Mouse (Mus musculus) liver (tissue): Measurements from ENCODE around the gene Dcst1.
A peak's percentile ranks its signal among the peaks of the same experiment; 100 is the strongest.

Experiments used
- DNase-seq: peaks from one replicate; pipeline ENCODE4 v3.0.0-alpha.2; 2020; ENCODE audit warnings: mixed read lengths

The Dcst1 gene

GRCm38 (mm10) chr3:89365153-89365485 lies at the start of gene Dcst1:
Dcst1 (minus strand) TSS chr3:89365253.
- no peak for DNase-seq

GRCm38 (mm10) chr3:89411490-89412393 lies 46.7 kb upstream of the Dcst1 start, which contains the start of gene Flad1:
Flad1 (minus strand) TSS chr3:89411870.
- DNase-seq = peak; percentile 96

GRCm38 (mm10) chr3:89410864-89411263 lies 45.8 kb upstream of the Dcst1 start:
- no peak for DNase-seq

- no peak for DNase-seq
Observed at GRCm38 (mm10) chr3:89409701-89410100, 44.6 kb upstream of the Dcst1 start.

DNA sequence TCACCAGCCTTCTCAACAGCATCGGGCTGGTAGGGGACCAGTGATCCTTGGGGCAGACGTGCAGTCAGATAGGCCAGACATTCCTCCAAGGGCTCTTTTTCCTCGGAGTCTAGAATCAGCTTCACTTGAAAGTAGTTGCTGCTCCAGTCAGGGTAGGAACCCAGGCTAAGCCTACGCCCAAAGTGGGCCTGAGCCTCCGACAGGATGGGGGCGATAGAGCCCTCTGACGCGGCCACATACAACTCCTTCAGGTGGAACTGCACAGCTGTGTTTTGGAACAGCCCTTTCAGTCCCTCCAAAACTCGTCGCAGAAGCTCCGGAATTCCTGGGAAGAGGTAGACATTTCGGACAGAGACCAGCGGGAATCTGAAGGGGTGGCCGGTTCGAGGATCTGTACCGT lies 43.4 kb upstream of the Dcst1 start:
- DNase-seq = no peak

DNA sequence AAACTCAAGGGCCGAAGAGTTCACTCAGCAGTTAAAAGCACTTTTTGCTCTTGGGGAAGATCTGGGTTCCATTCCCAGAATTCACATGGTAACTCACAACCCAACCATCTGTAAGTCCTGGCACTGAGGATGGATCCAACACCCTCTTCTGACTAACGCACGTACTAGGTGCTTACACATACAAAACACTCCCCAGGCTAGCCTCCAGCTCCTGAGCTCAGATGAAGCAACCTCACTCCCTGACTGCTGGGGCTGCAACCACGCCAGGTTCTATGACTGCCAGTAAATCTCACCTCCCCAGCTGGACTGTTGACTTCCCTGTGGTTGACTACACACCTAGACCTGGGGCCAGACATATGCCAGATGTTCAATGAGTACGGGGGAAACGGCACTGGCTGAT lies 41.8 kb upstream of the Dcst1 start:
- no peak for DNase-seq

DNA sequence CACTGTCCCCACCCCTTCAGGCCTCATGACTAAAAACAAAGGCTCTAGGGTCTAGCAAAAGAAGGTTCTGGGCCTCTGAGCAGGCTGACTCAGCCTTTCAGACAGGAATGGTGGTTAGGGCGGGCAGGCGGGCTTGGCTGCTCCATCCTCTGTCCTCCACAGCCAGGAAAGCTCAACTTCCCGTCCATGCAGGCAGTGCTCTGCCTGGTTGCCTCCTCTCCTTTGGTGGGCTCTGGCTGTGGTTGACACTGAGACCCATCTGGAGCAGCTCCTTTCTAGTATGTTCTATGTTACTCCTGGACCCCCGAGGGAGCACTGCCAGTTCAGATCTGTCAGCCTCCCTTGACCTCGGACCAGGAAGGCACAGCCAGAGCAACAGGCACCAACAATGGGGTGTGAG lies 37.6 kb upstream of the Dcst1 start, which contains the start of gene Lenep:
TSS of gene Lenep (minus strand) at position 101 of the 400 bp plus-strand sequence.
- no peak for DNase-seq

GRCm38 (mm10) chr3:89401329-89401728 lies 36.3 kb upstream of the Dcst1 start:
- DNase-seq = no peak

- DNase-seq = no peak
Observed at GRCm38 (mm10) chr3:89396654-89397005, 31.6 kb upstream of the Dcst1 start.

GRCm38 (mm10) chr3:89395806-89396653 lies 31.0 kb upstream of the Dcst1 start:
- DNase-seq = peak; percentile 76

GRCm38 (mm10) chr3:89395419-89395805 lies 30.4 kb upstream of the Dcst1 start:
- DNase-seq = no peak

- peak; percentile 84 for DNase-seq
Observed at GRCm38 (mm10) chr3:89394894-89395256, 29.8 kb upstream of the Dcst1 start.

GRCm38 (mm10) chr3:89394006-89394893 lies 29.2 kb upstream of the Dcst1 start, which contains the start of gene Zbtb7b:
Zbtb7b (minus strand) TSS chr3:89394776.
- peak; percentile 77 for DNase-seq

- DNase-seq = peak; percentile 98
Observed at GRCm38 (mm10) chr3:89393605-89394004, 28.6 kb upstream of the Dcst1 start.

DNA sequence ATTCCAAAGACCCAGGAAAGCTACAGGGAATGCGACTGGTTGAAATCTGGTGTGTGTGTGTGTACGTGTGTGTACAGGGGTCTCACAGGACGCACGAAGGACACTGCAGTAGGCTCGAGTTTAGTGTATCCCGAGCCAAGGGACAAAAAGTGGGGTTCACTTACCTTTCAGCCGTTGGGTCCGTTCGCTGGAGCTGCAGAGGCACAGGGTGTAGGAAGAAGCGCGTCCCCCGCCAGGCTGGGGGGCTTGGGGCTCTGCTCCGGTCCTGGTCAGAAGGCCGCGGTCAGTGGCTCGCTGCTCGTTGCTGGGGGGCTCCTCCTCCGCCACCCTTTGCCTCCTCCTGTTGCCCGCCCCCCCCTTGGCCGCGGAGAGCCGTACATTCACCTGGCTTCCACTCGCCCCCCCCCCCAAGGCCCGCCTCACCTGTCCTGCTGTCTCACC lies 27.8 kb upstream of the Dcst1 start:
- DNase-seq = peak; percentile 27

- peak; percentile 59 for DNase-seq
Observed at GRCm38 (mm10) chr3:89391663-89392511, 26.8 kb upstream of the Dcst1 start.

DNA sequence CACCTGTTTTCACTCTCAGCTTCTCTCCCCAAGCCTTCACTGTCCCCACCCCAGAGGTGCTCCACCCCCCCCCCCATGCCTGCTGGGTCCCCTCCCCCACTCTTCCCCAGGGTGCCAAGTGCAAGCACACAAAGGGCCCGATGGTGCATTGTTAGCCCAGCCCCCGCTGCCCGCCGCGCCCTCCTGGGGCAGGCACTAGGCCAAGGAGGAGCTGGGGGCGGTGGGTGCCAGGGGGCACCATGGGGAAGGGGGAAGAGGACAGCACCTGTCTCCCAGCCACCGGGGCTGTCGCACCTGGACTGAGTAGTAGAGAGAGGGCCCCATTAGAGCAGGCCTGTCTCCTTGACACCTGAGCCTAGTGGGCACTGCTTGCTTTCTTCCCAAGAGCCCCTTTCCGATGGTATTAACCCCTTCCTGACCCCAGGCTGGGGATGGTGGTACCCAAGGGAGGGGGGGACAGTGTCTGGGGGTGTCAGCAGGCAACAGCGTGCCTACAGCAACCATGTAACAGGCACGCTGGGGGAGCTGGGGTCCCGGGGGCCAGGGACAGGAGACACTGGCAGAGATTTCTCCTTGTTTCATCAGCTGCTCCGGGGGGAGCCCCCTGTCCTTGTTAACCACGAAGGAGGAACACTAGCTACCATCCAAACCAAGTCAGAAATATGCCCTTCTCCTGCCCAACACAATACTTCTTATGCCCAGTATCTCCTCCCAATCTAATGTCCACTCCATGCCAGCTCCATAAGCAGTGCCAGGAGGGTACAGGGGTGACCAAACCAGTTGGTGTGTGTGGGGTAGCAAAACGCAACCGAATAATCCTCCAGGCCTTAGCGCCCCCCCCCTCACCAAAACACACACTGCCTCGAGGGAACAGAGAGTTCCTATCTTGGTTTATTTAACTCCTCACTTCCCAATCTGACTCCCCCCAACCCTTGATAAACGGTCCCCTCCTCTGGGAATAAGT lies 25.9 kb upstream of the Dcst1 start:
- DNase-seq = no peak

DNA sequence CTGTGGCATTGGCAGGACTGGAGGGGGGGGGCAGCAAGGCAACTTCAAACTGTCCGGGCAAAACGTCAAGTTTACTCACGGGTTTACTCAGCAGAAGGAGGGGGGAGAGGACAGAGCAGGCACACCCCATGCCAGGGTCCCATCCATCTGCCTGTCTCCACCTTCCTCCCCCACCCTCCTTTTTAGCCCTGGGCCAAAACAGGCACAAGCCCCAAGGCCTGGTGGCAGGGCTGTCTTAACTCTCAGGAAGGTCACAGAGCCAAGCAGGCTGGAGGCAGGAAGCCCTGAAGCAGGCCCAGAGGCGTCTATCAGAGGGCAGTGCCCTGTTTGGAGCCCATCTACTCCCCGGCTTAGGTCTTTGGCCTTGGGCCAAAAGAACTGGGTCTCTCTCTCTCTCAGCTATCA lies 25.1 kb upstream of the Dcst1 start:
- no peak for DNase-seq

GRCm38 (mm10) chr3:89388901-89389740 lies 24.1 kb upstream of the Dcst1 start:
- DNase-seq = no peak
